In genomic region chr10:79801837-79802236, GRCm38 (mm10) we compare ENCODE assay signal across 9 mouse cellular contexts. TPM values are rescaled to one million over a fixed set of nuclear protein-coding genes. Genes with fewer than 3 reads are reported as not detected.
DNase-seq lines count a peak whose midpoint lies in the region; ATAC-seq lines count a peak whose summit lies in the region.
"Had no signal": no experiment of that assay in that cellular context is flagged by ENCODE, and none has a peak within 500 bp of the region (broad histone marks: within the 10 kb centered on the region; RNA-seq: fewer than 3 reads in every experiment).

No protein-coding gene starts in this region.

- H3K27me3 ChIP-seq in heart, embryonic 14.5 days (ENCODE audit: control insufficient read depth, insufficient read depth, low read length): no peaks in the 10 kb centered on the region
- no peaks in the 10 kb centered on the region for H3K27me3 ChIP-seq in forebrain, embryonic 14.5 days (replicated peaks; ENCODE audit: control insufficient read depth, insufficient read depth, low read length)
- H3K27me3 ChIP-seq in neural tube, embryonic 13.5 days: no peaks in the 10 kb centered on the region

- H3K4me3 ChIP-seq in heart, embryonic 14.5 days (ENCODE audit: control insufficient read depth in 1 of 2, insufficient read depth in 1 of 2, low read depth in 1 of 2, low read length in 2 of 2): no peak overlapping the region
- no peak overlapping the region for H3K4me3 ChIP-seq in forebrain, embryonic 14.5 days (ENCODE audit: low read depth, low read length)
- no peak overlapping the region for H3K4me3 ChIP-seq in neural tube, embryonic 13.5 days

- H3K27ac ChIP-seq in heart, embryonic 14.5 days (replicated peaks in 1 of 2; ENCODE audit: control insufficient read depth in 1 of 2, insufficient read depth in 1 of 2, low read depth in 2 of 2, low read length in 2 of 2): no peak overlapping the region
- peak overlapping the region; percentile 92 for H3K27ac ChIP-seq in forebrain, embryonic 14.5 days (ENCODE audit: low read depth, low read length)
- H3K27ac ChIP-seq in neural tube, embryonic 13.5 days (replicated peaks): peak overlapping the region; percentile 97

- no peaks in the 10 kb centered on the region for H3K36me3 ChIP-seq in heart, embryonic 14.5 days (ENCODE audit: control insufficient read depth, insufficient read depth, low read length)
- H3K36me3 ChIP-seq in forebrain, embryonic 14.5 days (ENCODE audit: control insufficient read depth, insufficient read depth, low read length): peaks cover 5% of the 10 kb centered on the region; the same call in 1 of the 2 replicates
- 0 out of 2 replicates have a peak, but pooled peaks cover 4% of the 10 kb centered on the region for H3K36me3 ChIP-seq in neural tube, embryonic 13.5 days

- H3K9ac ChIP-seq in heart, embryonic 14.5 days (ENCODE audit: low read length): peak overlapping the region; percentile 25; the same call in 1 of the 2 replicates
- H3K9ac ChIP-seq in forebrain, embryonic 14.5 days (ENCODE audit: low read length): peak overlapping the region; percentile 35; the same call in 1 of the 2 replicates
- peak overlapping the region; percentile 45 for H3K9ac ChIP-seq in neural tube, embryonic 13.5 days

- ATAC-seq in heart, embryonic 14.5 days (ENCODE audit: insufficient number of reproducible peaks, insufficient read depth, low FRiP score, low read depth): no peak
- ATAC-seq in forebrain, embryonic 14.5 days: no peak
- ATAC-seq in neural tube, embryonic 13.5 days (ENCODE audit: low read depth): no peak
- ATAC-seq in CD4-positive, CD25-positive, alpha-beta regulatory T cell, adult 4 months: no peak
- ATAC-seq in frontal cortex, adult (ENCODE audit: low TSS enrichment): no peak

- 34% methylated on average over 3 of the region's 3 CpGs for WGBS in heart, embryonic 14.5 days
- 33% methylated on average over 3 of the region's 3 CpGs for WGBS in forebrain, embryonic 14.5 days
- WGBS in neural tube, embryonic 13.5 days: 30% methylated on average over 3 of the region's 3 CpGs

- peaks cover 27 to 32% of the 10 kb centered on the region in 2 experiments for H3K4me1 ChIP-seq in heart, embryonic 14.5 days (ENCODE audit: control insufficient read depth in 2 of 2, insufficient read depth in 2 of 2, low read length in 2 of 2)
- H3K4me1 ChIP-seq in forebrain, embryonic 14.5 days (ENCODE audit: control insufficient read depth, insufficient read depth, low read length): peaks cover 31% of the 10 kb centered on the region
- peaks cover 88% of the 10 kb centered on the region for H3K4me1 ChIP-seq in neural tube, embryonic 13.5 days (replicated peaks)

- DNase-seq in heart, adult 8-10 months (ENCODE audit: low spot score): no peak
- no peak for DNase-seq in forebrain, embryonic 14.5 days (ENCODE audit: low spot score)
- peak; percentile 76 for DNase-seq in kidney, postnatal 14 days
- DNase-seq in urinary bladder, postnatal 36 days (ENCODE audit: low spot score in 2 of 2): no peak

- H3K9me3 ChIP-seq in heart, embryonic 14.5 days (ENCODE audit: control insufficient read depth, low read length): no peaks in the 10 kb centered on the region
- H3K9me3 ChIP-seq in forebrain, embryonic 14.5 days (replicated peaks; ENCODE audit: control insufficient read depth, low read length): no peaks in the 10 kb centered on the region
- no peaks in the 10 kb centered on the region for H3K9me3 ChIP-seq in neural tube, embryonic 13.5 days

- peak overlapping the region; percentile 16; the same call in 1 of the 2 replicates for H3K4me2 ChIP-seq in heart, embryonic 14.5 days (ENCODE audit: low read length)
- H3K4me2 ChIP-seq in forebrain, embryonic 14.5 days (ENCODE audit: low read length): peak overlapping the region; percentile 8; the same call in 1 of the 2 replicates
- H3K4me2 ChIP-seq in neural tube, embryonic 13.5 days: peak overlapping the region; percentile 2; the same call in 1 of the 2 replicates

RNA-seq across cellular contexts. Expression of gene Palm, which starts 8.5 kb away (rescaled TPM):
- polyA plus RNA-seq in heart, embryonic 14.5 days (2014; fragmentation: Nextera tagmentation; extraction: Ambion mirVana): 58.3 and 68.1 TPM in 2 replicates
- 10 to 100 TPM; 37.8 to 53.8 (median 51.7) TPM for total RNA-seq in heart, adult 8-10 months (2022)
- 182 and 257 TPM in 2 replicates for polyA plus RNA-seq in forebrain, embryonic 14.5 days (2014; fragmentation: Nextera tagmentation; extraction: Ambion mirVana)
- 214 and 231 TPM in 2 replicates for polyA plus RNA-seq in neural tube, embryonic 13.5 days (2015; fragmentation: Nextera tagmentation; extraction: Ambion mirVana)
- polyA plus RNA-seq in CD4-positive, CD25-positive, alpha-beta regulatory T cell, adult 4 months (2017; shearing (Covaris generic)): under 1 TPM in 1 of 2 experiments, not detected in 1; 0.23 TPM

RNA-seq across cellular contexts. Expression of gene Prss57, which starts 11.1 kb away (rescaled TPM):
- 0.08 TPM in 1 of 2 replicates, not detected in the other for polyA plus RNA-seq in heart, embryonic 14.5 days (2014; fragmentation: Nextera tagmentation; extraction: Ambion mirVana)
- not detected for total RNA-seq in heart, adult 8-10 months (2022)
- 0.37 TPM in 1 of 2 replicates, not detected in the other for polyA plus RNA-seq in forebrain, embryonic 14.5 days (2014; fragmentation: Nextera tagmentation; extraction: Ambion mirVana)
- 0.07 and 0.69 TPM in 2 replicates for polyA plus RNA-seq in neural tube, embryonic 13.5 days (2015; fragmentation: Nextera tagmentation; extraction: Ambion mirVana)
- polyA plus RNA-seq in CD4-positive, CD25-positive, alpha-beta regulatory T cell, adult 4 months (2017; shearing (Covaris generic)): not detected
- total RNA-seq: gastrocnemius, adult 18-20 months had no signal

RNA-seq across cellular contexts. Expression of gene Misp, which starts 19.0 kb away (rescaled TPM):
- polyA plus RNA-seq in heart, embryonic 14.5 days (2014; fragmentation: Nextera tagmentation; extraction: Ambion mirVana): 0.61 and 1.5 TPM in 2 replicates
- total RNA-seq in heart, adult 8-10 months (2022): under 1 TPM in 3 of 4 experiments, not detected in 1; 0.31 to 0.75 (median 0.60) TPM
- polyA plus RNA-seq in forebrain, embryonic 14.5 days (2014; fragmentation: Nextera tagmentation; extraction: Ambion mirVana): 0.41 and 0.51 TPM in 2 replicates
- 2.1 and 2.5 TPM in 2 replicates for polyA plus RNA-seq in neural tube, embryonic 13.5 days (2015; fragmentation: Nextera tagmentation; extraction: Ambion mirVana)
- polyA plus RNA-seq in CD4-positive, CD25-positive, alpha-beta regulatory T cell, adult 4 months (2017; shearing (Covaris generic)): under 1 TPM in 1 of 2 experiments, not detected in 1; 0.27 TPM

RNA-seq across cellular contexts. Expression of gene Fstl3, which starts 24.8 kb away (rescaled TPM):
- 19.9 and 21.1 TPM in 2 replicates for polyA plus RNA-seq in heart, embryonic 14.5 days (2014; fragmentation: Nextera tagmentation; extraction: Ambion mirVana)
- 1 to 10 TPM; 2.9 to 5.8 (median 3.6) TPM for total RNA-seq in heart, adult 8-10 months (2022)
- 0.58 and 0.96 TPM in 2 replicates for polyA plus RNA-seq in forebrain, embryonic 14.5 days (2014; fragmentation: Nextera tagmentation; extraction: Ambion mirVana)
- 1.9 and 2.8 TPM in 2 replicates for polyA plus RNA-seq in neural tube, embryonic 13.5 days (2015; fragmentation: Nextera tagmentation; extraction: Ambion mirVana)
- polyA plus RNA-seq in CD4-positive, CD25-positive, alpha-beta regulatory T cell, adult 4 months (2017; shearing (Covaris generic)): under 1 TPM in 1 of 2 experiments, not detected in 1; 0.53 TPM

RNA-seq across cellular contexts. Expression of gene Rnf126, which starts 35.1 kb away (rescaled TPM):
- 54.4 and 62.5 TPM in 2 replicates for polyA plus RNA-seq in heart, embryonic 14.5 days (2014; fragmentation: Nextera tagmentation; extraction: Ambion mirVana)
- 10 to 100 TPM; 20.2 to 23.2 (median 21.5) TPM for total RNA-seq in heart, adult 8-10 months (2022)
- 60.6 and 75.7 TPM in 2 replicates for polyA plus RNA-seq in forebrain, embryonic 14.5 days (2014; fragmentation: Nextera tagmentation; extraction: Ambion mirVana)
- polyA plus RNA-seq in neural tube, embryonic 13.5 days (2015; fragmentation: Nextera tagmentation; extraction: Ambion mirVana): 96.2 and 98.5 TPM in 2 replicates
- polyA plus RNA-seq in CD4-positive, CD25-positive, alpha-beta regulatory T cell, adult 4 months (2017; shearing (Covaris generic)): 1 to 10 TPM; 3.4 to 3.5 TPM

Comparison
In these comparisons a context has a peak if more than half of its experiments do, and no peak if none do; other contexts are left out.
1. H3K27ac ChIP-seq: peak in forebrain, embryonic 14.5 days (single experiment) and neural tube, embryonic 13.5 days (single experiment); none in heart, embryonic 14.5 days (0 of 2).
2. RNA of gene Palm, which starts 8.5 kb away (polyA plus RNA-seq): 214 to 231 TPM in neural tube, embryonic 13.5 days, 182 to 257 TPM in forebrain, embryonic 14.5 days and 58.3 to 68.1 TPM in heart, embryonic 14.5 days; 0.23 TPM in CD4-positive, CD25-positive, alpha-beta regulatory T cell, adult 4 months; every median in the first group is over 10 times any median in the second.
3. Peak in every context shown above with its lines, with median percentiles within 50 percentile points of each other: H3K4me2 ChIP-seq and H3K9ac ChIP-seq.